Mouse (Mus musculus): ENCODE measurements around the gene Cisd2. TPM values are rescaled to one million over a fixed set of nuclear protein-coding genes. Genes with fewer than 3 reads are reported as not detected.

Gene Cisd2
- polyA plus RNA-seq, 1 experiment from 2014 or later = 57.6 TPM

DNA sequence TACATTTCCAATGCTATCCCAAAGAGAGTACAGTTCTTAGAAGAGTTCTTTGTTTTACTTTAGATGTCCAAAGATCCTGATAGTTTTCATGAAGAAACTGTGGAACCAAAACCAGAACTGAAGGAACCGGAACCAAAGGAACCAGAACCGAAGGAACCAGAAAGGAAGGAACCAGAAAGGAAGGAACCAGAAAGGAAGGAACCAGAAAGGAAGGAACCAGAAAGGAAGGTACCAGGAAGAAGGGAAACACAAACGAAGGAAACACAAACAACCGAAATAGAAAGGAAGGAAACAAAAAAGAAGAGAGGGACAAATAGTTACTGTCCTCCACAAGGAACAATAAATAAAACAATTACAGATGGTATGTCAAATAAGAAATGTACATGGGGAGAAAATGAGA lies 66.3 kb downstream of the Cisd2 start:
- Histone ChIP-seq H3K27ac (ENCODE audit: low read depth) (no peak overlapping the region), H3K9me3 (ENCODE audit: control insufficient read depth, low read length) (no peaks in the 10 kb centered on the region), H3K4me3 (ENCODE audit: low read depth, low read length) (no peak overlapping the region), H3K36me3 (ENCODE audit: control insufficient read depth, insufficient read depth, low read length) (no peaks in the 10 kb centered on the region), H3K4me1 (replicated peaks; ENCODE audit: control insufficient read depth, insufficient read depth, low read length) (no peaks in the 10 kb centered on the region), H3K4me2 (ENCODE audit: low read length) (no peak overlapping the region), H3K27me3 (replicated peaks; ENCODE audit: control insufficient read depth, insufficient read depth, low read length) (no peaks in the 10 kb centered on the region), H3K9ac (ENCODE audit: low read length) (no peak overlapping the region)
- ATAC-seq (replicated peaks; ENCODE audit: low FRiP score, low TSS enrichment, low read depth) (no peak), DNase-seq (ENCODE audit: low spot score) (no peak)
- WGBS = 90% methylated on average over 4 of the region's 4 CpGs

Other genes with a start within 250 kb of the Cisd2 start
- gene Cenpe, start 211.4 kb downstream of the Cisd2 start, polyA plus RNA-seq (2014; fragmentation: Nextera tagmentation; extraction: Ambion mirVana) = 27.9 and 30.8 TPM in 2 replicates
- 7.5 and 11.3 TPM in 2 replicates for gene Bdh2, start 142.7 kb downstream of the Cisd2 start, polyA plus RNA-seq (2014; fragmentation: Nextera tagmentation; extraction: Ambion mirVana)
- 2.9 and 3.1 TPM in 2 replicates for gene Slc9b2, start 116.2 kb downstream of the Cisd2 start, polyA plus RNA-seq (2014; fragmentation: Nextera tagmentation; extraction: Ambion mirVana)
- 0.22 and 0.45 TPM in 2 replicates for gene Slc9b1, start 75.9 kb downstream of the Cisd2 start, polyA plus RNA-seq (2014; fragmentation: Nextera tagmentation; extraction: Ambion mirVana)
- 521 and 530 TPM in 2 replicates for gene Ube2d3, start 14.2 kb upstream of the Cisd2 start, polyA plus RNA-seq (2014; fragmentation: Nextera tagmentation; extraction: Ambion mirVana)
- gene Manba, start 61.7 kb upstream of the Cisd2 start, polyA plus RNA-seq (2014; fragmentation: Nextera tagmentation; extraction: Ambion mirVana) = 17.2 and 17.3 TPM in 2 replicates